Mouse (Mus musculus): ENCODE measurements around the gene Extl1.
"Not testable (repeated sequence)": the region's sequence is repeated elsewhere in the genome, so short reads cannot be mapped to it uniquely, and the experiment has no call there.

Extl1 gene

GRCm38 (mm10) chr4:134350641-134351040 lies 33.0 kb downstream of the Extl1 start:
- DNase-seq, result no peak

DNA sequence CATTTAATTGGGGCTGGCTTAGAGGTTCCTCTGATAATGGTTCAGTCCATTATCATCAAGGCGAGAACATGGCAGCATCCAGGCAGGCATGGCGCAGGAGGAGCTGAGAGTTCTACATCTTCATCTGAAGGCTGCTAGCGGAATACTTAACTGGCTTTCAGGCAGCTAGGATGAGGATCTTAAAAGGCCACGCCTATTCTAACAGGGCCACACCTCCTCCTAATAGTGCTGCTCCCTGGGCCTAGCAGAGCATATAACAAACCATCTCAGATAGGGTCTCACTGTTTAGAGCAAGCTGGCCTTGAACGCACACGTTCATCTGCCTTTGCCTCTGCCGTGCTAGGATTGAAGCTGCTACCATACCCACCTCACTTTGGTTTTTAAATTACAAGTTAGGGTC lies 33.8 kb downstream of the Extl1 start:
- no peak for DNase-seq

DNA sequence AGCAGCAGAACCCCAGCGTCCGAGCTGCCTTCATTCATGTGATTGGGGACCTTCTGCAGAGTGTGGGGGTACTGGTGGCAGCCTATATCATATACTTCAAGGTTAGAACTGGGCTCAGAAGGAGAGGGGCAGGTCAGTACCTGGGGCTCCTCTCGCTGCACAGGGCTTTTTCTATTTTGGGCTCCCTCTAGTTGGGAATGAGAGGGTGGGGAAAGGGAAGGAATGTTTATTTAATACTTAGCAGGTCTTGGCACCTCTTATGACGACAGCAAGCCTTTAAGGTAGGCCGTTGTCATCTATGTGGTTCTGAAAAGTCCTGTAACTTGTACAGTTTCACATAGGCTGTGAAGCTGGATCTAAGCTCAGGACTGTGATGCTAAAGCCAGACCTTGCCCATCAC lies 35.1 kb downstream of the Extl1 start:
- DNase-seq, result no peak

- no peak for DNase-seq
Measured at GRCm38 (mm10) chr4:134348078-134348477, 35.6 kb downstream of the Extl1 start.

GRCm38 (mm10) chr4:134345802-134346201 lies 37.8 kb downstream of the Extl1 start:
- DNase-seq, result no peak

GRCm38 (mm10) chr4:134344620-134345019 lies 39.0 kb downstream of the Extl1 start:
- DNase-seq, result no peak

- DNase-seq, result no peak
Measured at GRCm38 (mm10) chr4:134343071-134344031, 40.3 kb downstream of the Extl1 start, which contains the start of gene Slc30a2. TSS of gene Slc30a2 (plus strand) at chr4:134343181.

DNA sequence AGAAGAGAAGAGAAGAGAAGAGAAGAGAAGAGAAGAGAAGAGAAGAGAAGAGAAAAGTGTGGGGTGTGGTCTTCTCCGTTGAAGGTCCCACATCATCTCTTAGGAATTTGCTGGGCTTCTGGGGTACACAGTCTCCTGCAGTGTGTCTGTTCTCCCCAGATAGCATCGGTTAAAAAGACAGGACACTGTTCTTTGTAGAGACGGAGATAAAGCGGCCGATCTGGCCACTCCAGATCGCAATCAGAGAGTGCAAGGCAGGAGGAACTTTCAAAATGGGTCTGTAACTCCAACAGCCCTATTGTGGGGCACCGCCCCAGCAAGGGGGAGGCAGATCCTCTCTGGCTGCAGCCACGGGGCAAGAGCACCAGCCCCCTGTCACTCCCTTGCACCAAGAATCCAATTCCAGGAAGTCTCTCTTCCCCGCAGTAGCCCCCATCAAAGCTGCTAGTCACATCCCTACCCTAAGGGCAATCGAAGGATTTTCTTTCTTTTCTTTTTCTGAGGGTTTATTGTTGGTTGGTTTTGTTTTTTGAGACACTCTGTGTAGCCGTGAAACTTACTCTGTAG lies 41.4 kb downstream of the Extl1 start:
- no peak for DNase-seq

- DNase-seq, result not testable (repeated sequence)
Measured at GRCm38 (mm10) chr4:134341231-134341630, 42.4 kb downstream of the Extl1 start.

DNA sequence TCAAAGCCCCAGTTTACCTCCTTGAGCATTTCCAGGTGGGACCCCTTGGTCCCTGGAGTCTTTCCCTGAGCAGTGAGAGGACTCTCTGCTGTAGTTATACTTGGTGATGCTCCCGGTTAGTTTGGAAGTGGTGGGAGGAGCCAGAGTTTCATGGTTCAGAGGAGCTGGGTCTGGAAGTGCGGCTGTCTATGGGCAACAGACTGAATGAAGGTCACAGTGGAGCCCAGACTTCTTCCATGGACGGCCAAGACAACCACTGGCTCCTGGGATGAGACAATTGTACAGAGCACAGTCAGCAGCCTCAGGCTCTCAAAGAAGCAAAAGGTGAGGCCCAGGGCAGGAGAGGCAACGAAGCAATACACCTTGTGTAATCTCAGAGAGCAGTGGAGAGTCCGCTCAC lies 53.4 kb downstream of the Extl1 start:
- no peak for DNase-seq

GRCm38 (mm10) chr4:134328832-134329231 lies 54.8 kb downstream of the Extl1 start:
- DNase-seq, result no peak

- DNase-seq, result no peak
Measured at GRCm38 (mm10) chr4:134328151-134328550, 55.5 kb downstream of the Extl1 start.

DNA sequence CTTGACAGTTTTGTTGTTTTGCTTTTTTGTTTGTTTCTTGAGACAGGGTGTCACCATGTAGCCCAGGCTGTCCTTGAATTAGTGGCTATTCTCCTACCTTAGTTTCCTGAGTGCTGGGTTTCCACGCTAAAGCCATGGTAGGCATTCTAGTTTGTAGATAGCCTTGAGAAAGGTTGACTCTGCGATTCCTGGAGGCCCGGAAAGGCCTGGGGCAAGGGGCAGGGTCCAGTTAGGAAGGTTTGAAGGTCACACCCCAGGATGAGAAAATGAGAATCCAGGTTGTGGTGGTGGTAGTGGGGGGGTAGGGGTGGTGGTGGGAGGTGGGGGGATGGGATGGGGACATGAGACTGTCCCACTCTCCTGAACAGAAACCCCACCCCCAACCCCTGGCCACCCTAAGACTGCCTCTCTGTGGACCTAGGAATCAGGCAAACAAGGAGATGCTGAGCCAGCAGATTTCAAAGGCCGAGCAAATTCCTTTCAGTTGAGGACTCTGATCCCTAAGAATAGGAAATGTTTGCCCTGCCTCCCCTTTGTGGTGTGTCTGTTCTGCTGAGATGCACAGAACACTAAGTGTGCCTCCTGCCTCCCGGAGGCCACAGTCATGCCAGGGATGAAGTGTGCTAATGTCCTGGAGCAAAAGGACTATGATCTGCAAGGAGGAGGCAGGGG lies 56.7 kb downstream of the Extl1 start:
- no peak for DNase-seq

- no peak for DNase-seq
Measured at GRCm38 (mm10) chr4:134324655-134325054, 59.0 kb downstream of the Extl1 start.

DNA sequence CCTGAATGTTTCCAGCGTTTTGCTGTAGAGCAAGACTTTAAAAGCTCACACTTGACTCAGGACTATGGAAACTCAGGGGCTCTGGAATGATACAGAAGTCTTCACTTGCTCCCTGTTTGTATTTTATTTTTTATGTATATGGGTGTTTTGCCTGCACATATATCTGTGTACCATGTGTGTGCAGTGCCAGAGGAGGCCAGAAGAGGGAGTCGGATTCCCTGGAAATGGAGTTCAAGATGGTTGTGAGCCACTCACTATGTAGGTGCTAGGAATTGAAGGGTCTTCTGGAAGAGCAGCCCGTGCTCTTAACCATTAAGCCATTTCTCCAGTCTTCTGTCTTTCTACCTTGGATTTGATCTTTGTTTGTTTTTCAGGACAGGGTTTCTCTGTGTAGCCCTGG lies 62.1 kb downstream of the Extl1 start:
- DNase-seq, result no peak

DNA sequence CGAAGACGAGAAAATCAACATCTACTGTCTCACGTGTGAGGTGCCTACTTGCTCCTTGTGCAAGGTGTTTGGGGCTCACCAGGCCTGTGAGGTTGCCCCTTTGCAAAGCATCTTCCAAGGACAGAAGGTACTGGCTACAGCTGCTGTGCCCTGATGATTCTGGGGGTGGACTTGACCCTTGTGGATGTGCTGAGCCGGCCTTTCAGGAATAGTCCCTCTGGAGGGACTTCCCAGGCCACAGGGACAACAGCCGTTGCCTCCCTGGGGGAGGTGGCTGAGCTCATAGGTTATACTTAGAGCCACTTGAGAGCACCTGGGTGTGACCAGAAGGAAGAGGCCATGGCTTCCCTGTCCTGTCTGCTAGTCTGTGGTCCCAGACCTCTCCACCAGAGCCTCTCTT lies 64.0 kb downstream of the Extl1 start:
- DNase-seq, result no peak

DNA sequence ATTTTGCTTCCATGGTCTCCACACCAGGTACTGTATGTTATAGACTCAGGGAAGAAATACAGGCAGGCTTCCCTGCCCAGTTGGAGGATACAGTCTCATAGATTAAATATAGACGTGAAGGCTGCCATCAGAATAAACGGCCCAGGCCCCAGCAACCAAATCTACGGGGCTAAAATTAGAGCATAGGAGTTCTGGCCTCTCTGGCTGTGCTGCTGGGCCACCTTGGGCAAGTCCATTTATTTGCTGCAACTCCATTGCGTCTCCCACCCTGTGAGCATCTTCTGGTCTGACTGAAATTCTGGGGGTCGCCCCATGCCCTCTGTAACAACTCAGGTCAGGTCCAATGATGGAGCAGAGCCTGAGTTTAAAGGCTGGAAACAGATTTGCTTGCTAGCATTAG lies 64.6 kb downstream of the Extl1 start:
- DNase-seq, result no peak

- DNase-seq, result no peak
Measured at GRCm38 (mm10) chr4:134316390-134316789, 67.3 kb downstream of the Extl1 start.

- DNase-seq, result no peak
Measured at GRCm38 (mm10) chr4:134315470-134315869, 68.2 kb downstream of the Extl1 start.

DNA sequence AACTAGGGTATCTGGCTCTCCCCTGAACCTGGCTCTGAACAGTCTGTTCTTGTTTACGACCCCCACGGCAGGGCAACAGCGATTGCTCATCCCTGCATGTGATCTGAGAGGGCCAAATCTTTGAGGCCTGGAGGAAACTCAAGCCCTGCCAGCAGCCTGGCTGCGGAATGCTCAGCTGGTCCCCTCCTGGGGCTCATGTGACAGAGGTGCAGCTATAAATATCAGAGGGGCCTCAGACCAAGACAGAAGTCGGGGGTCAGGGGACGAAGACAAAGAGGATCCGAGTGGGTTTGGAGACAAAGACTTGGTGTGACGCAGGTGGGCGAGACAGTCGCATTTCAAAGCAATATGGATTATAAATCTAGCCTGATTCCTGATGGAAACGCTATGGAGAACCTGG lies 68.8 kb downstream of the Extl1 start, which contains the start of gene Trim63:
Gene Trim63 (plus strand): TSS at position 245 of the 400 bp plus-strand sequence.
- no peak for DNase-seq

- no peak for DNase-seq
Measured at GRCm38 (mm10) chr4:134314081-134314655, 69.5 kb downstream of the Extl1 start.

- DNase-seq, result no peak
Measured at GRCm38 (mm10) chr4:134312901-134313300, 70.7 kb downstream of the Extl1 start.

GRCm38 (mm10) chr4:134312341-134312740 lies 71.3 kb downstream of the Extl1 start:
- DNase-seq, result no peak
